23 mouse cellular contexts compared by ENCODE assay signal in genomic region chr5:115649699-115650098, GRCm38 (mm10). TPM values are rescaled to one million over a fixed set of nuclear protein-coding genes. Genes with fewer than 3 reads are reported as not detected.
DNase-seq lines count a peak whose midpoint lies in the region; ATAC-seq and TF ChIP-seq lines count a peak whose summit lies in the region.
"Had no signal": no experiment of that assay in that cellular context is flagged by ENCODE, and none has a peak within 500 bp of the region (broad histone marks: within the 10 kb centered on the region; RNA-seq: fewer than 3 reads in every experiment).

No protein-coding gene starts in this region.

- H3K9ac ChIP-seq in kidney, embryonic 15.5 days = no peak overlapping the region
- no peak overlapping the region for H3K9ac ChIP-seq in kidney, postnatal 0 days (ENCODE audit: low read depth, low read length)
- H3K9ac ChIP-seq: embryonic facial prominence, embryonic 12.5 days; forebrain, embryonic 13.5 days; forebrain, embryonic 15.5 days; forebrain, postnatal 0 days had no signal

- peak; percentile 58 for DNase-seq in adrenal gland, adult 2 months
- DNase-seq in adrenal gland, postnatal 14 days = no peak
- no peak for DNase-seq in kidney, adult 11 months
- DNase-seq in kidney, postnatal 0 days (ENCODE audit: low spot score) = no peak
- DNase-seq in kidney, adult 9 months = no peak
- DNase-seq: adrenal gland, postnatal 25 days; B cell, adult 2 months; cerebellum, adult 11-12 months; cerebellum, adult 2 months; cerebellum, adult 9-10 months; cerebellum, postnatal 10 days; cerebellum, postnatal 25 days; forebrain, postnatal 0 days had no signal

- no peak for ATAC-seq in kidney, embryonic 15.5 days (replicated peaks; ENCODE audit: low FRiP score)
- no peak for ATAC-seq in kidney, postnatal 0 days (replicated peaks; ENCODE audit: low FRiP score, low read depth)
- ATAC-seq: activated CD4-positive, CD25-positive, alpha-beta regulatory T cell, adult 4 months; CD4-positive, CD25-positive, alpha-beta regulatory T cell, adult 4 months; forebrain, embryonic 13.5 days; forebrain, embryonic 15.5 days; forebrain, postnatal 0 days had no signal

- no peak overlapping the region for H3K4me2 ChIP-seq in kidney, embryonic 15.5 days
- H3K4me2 ChIP-seq in kidney, postnatal 0 days (ENCODE audit: low read length) = no peak overlapping the region
- H3K4me2 ChIP-seq: embryonic facial prominence, embryonic 12.5 days; forebrain, embryonic 13.5 days; forebrain, embryonic 15.5 days had no signal

- H3K9me3 ChIP-seq in kidney, embryonic 15.5 days (replicated peaks) = no peaks in the 10 kb centered on the region
- H3K9me3 ChIP-seq in kidney, postnatal 0 days (replicated peaks; ENCODE audit: low read length) = no peaks in the 10 kb centered on the region
- H3K9me3 ChIP-seq: embryonic facial prominence, embryonic 10.5 days; embryonic facial prominence, embryonic 12.5 days; forebrain, embryonic 13.5 days; forebrain, embryonic 15.5 days; G1E had no signal

- no peak for TF ChIP-seq CTCF in kidney, postnatal 0 days (IDR thresholded peaks at IDR 0.05; ENCODE audit: low read depth)

- H3K27me3 ChIP-seq in kidney, embryonic 15.5 days = no peaks in the 10 kb centered on the region
- H3K27me3 ChIP-seq in kidney, postnatal 0 days (ENCODE audit: insufficient read depth, low read length) = no peaks in the 10 kb centered on the region
- H3K27me3 ChIP-seq: CH12.LX; embryonic facial prominence, embryonic 12.5 days; forebrain, embryonic 13.5 days; forebrain, embryonic 15.5 days; Patski had no signal

- peak overlapping the region; percentile 84; the same call in 1 of the 2 replicates for H3K27ac ChIP-seq in kidney, embryonic 15.5 days
- peak overlapping the region; percentile 74; the same call in 1 of the 2 replicates for H3K27ac ChIP-seq in kidney, postnatal 0 days
- H3K27ac ChIP-seq: embryonic facial prominence, embryonic 10.5 days; embryonic facial prominence, embryonic 12.5 days; forebrain, embryonic 13.5 days; forebrain, embryonic 15.5 days had no signal

- H3K4me3 ChIP-seq in kidney, embryonic 15.5 days (replicated peaks) = no peak overlapping the region
- H3K4me3 ChIP-seq in kidney, postnatal 0 days (replicated peaks; ENCODE audit: low read depth, low read length) = no peak overlapping the region
- H3K4me3 ChIP-seq: embryonic facial prominence, embryonic 10.5 days; embryonic facial prominence, embryonic 12.5 days; forebrain, embryonic 13.5 days; forebrain, embryonic 15.5 days had no signal

- WGBS in kidney, embryonic 15.5 days = 81% methylated on average over 8 of the region's 8 CpGs
- 82% methylated on average over 8 of the region's 8 CpGs for WGBS in kidney, postnatal 0 days

- peaks cover 28% of the 10 kb centered on the region for H3K36me3 ChIP-seq in kidney, embryonic 15.5 days
- peaks cover 27% of the 10 kb centered on the region for H3K36me3 ChIP-seq in kidney, postnatal 0 days (ENCODE audit: insufficient read depth, low read length)

- peaks cover 32% of the 10 kb centered on the region for H3K4me1 ChIP-seq in kidney, embryonic 15.5 days
- H3K4me1 ChIP-seq in kidney, postnatal 0 days (replicated peaks; ENCODE audit: insufficient read depth, low read length) = no peaks in the 10 kb centered on the region; the same call in 1 of the 2 replicates

RNA-seq across cellular contexts. Expression of gene Rab35, which starts 18.0 kb away (rescaled TPM):
- total RNA-seq in adrenal gland, adult 2 months (2021) = 10 to 100 TPM; 64.2 to 66.2 TPM
- polyA plus RNA-seq in adrenal gland, adult 2 months (2012; rRNA removed) = 65.8 and 73.8 TPM in 2 replicates
- total RNA-seq in adrenal gland, postnatal 14 days (2021) = 55.3 and 59.5 TPM in 2 replicates
- 16.0 and 16.2 TPM in 2 replicates for polyA plus RNA-seq in kidney, embryonic 15.5 days (2015; fragmentation: Nextera tagmentation; extraction: Ambion mirVana)
- polyA plus RNA-seq in kidney, postnatal 0 days (2015; fragmentation: Nextera tagmentation; extraction: Ambion mirVana) = 17.2 and 18.5 TPM in 2 replicates
